Mouse (Mus musculus): ENCODE measurements at regions not wholly inside any gene's neighbourhood (a gene's known extent, or its start where the extent isn't known, plus 50 kb on each side); places are given as distances from the start of the nearest gene placed in this dataset.

- no peak for DNase-seq (ENCODE audit: low spot score)
These were observed 67.5 kb downstream of the Lmo4 start for GRCm38 (mm10) chr3:144137483-144137882.

GRCm38 (mm10) chr3:144136432-144136831, 68.6 kb downstream of the Lmo4 start:
- DNase-seq (ENCODE audit: low spot score): no peak

- no peak for DNase-seq (ENCODE audit: low spot score)
These were observed 69.4 kb downstream of the Lmo4 start for GRCm38 (mm10) chr3:144135646-144136045.

GRCm38 (mm10) chr3:144128042-144128441, 77.0 kb downstream of the Lmo4 start:
- DNase-seq (ENCODE audit: low spot score): no peak

- DNase-seq (ENCODE audit: low spot score): no peak
These were observed 80.7 kb downstream of the Lmo4 start for GRCm38 (mm10) chr3:144124353-144124752.

- no peak for DNase-seq (ENCODE audit: low spot score)
These were observed 81.5 kb downstream of the Lmo4 start for GRCm38 (mm10) chr3:144123361-144124072.

- no peak for DNase-seq (ENCODE audit: low spot score)
These were observed 85.9 kb downstream of the Lmo4 start for GRCm38 (mm10) chr3:144119076-144119475.

- DNase-seq (ENCODE audit: low spot score): no peak
These were observed 91.1 kb downstream of the Lmo4 start for GRCm38 (mm10) chr3:144113672-144114645.

GRCm38 (mm10) chr3:144110331-144111080, 94.5 kb downstream of the Lmo4 start:
- no peak for DNase-seq (ENCODE audit: low spot score)

GRCm38 (mm10) chr3:144109769-144110168, 95.3 kb downstream of the Lmo4 start:
- DNase-seq (ENCODE audit: low spot score): no peak

- no peak for DNase-seq (ENCODE audit: low spot score)
These were observed 96.7 kb downstream of the Lmo4 start for GRCm38 (mm10) chr3:144108310-144108709.

GRCm38 (mm10) chr3:144107664-144108063, 97.4 kb downstream of the Lmo4 start:
- no peak for DNase-seq (ENCODE audit: low spot score)

- no peak for DNase-seq (ENCODE audit: low spot score)
These were observed 100.7 kb downstream of the Lmo4 start for GRCm38 (mm10) chr3:144104366-144104765.

- no peak for DNase-seq (ENCODE audit: low spot score)
These were observed 105.6 kb downstream of the Lmo4 start for GRCm38 (mm10) chr3:144099444-144099843.

- DNase-seq (ENCODE audit: low spot score): no peak
These were observed 106.3 kb downstream of the Lmo4 start for GRCm38 (mm10) chr3:144098762-144099161.

GRCm38 (mm10) chr3:144091231-144091630, 113.8 kb downstream of the Lmo4 start:
- no peak for DNase-seq (ENCODE audit: low spot score)

- no peak for DNase-seq (ENCODE audit: low spot score)
These were observed 115.2 kb downstream of the Lmo4 start for GRCm38 (mm10) chr3:144089790-144090256.

GRCm38 (mm10) chr3:144088261-144088884, 116.6 kb downstream of the Lmo4 start:
- DNase-seq (ENCODE audit: low spot score): no peak

GRCm38 (mm10) chr3:144087771-144088170, 117.2 kb downstream of the Lmo4 start:
- no peak for DNase-seq (ENCODE audit: low spot score)

- no peak for DNase-seq (ENCODE audit: low spot score)
These were observed 118.8 kb downstream of the Lmo4 start for GRCm38 (mm10) chr3:144086176-144086575.

GRCm38 (mm10) chr3:144079960-144080359, 125.1 kb downstream of the Lmo4 start:
- DNase-seq (ENCODE audit: low spot score): no peak
